Mouse (Mus musculus): ENCODE data around the gene Chka. TPM values are rescaled to one million over a fixed set of nuclear protein-coding genes. Genes with fewer than 3 reads are reported as not detected.

The Chka gene
- polyA plus RNA-seq, 1 experiment from 2014 or later, result 52.9 TPM

Other genes starting within 250 kb of the Chka start
- gene Lrp5, start 165.2 kb upstream of the Chka start, polyA plus RNA-seq (2015; fragmentation: Nextera tagmentation; extraction: Ambion mirVana), result 1.4 and 2.0 TPM in 2 replicates
- gene 1810055G02Rik, start 143.5 kb upstream of the Chka start, polyA plus RNA-seq (2015; fragmentation: Nextera tagmentation; extraction: Ambion mirVana), result 33.5 and 33.9 TPM in 2 replicates
- gene Kmt5b, start 84.4 kb upstream of the Chka start, polyA plus RNA-seq (2015; fragmentation: Nextera tagmentation; extraction: Ambion mirVana), result 54.4 and 57.5 TPM in 2 replicates
- 15.0 and 15.8 TPM in 2 replicates for gene Tcirg1, start 55.4 kb downstream of the Chka start, polyA plus RNA-seq (2015; fragmentation: Nextera tagmentation; extraction: Ambion mirVana)
- gene Ndufs8, start 61.0 kb downstream of the Chka start, polyA plus RNA-seq (2015; fragmentation: Nextera tagmentation; extraction: Ambion mirVana), result 261 and 264 TPM in 2 replicates
- 1.9 and 2.1 TPM in 2 replicates for gene Aldh3b1, start 78.0 kb downstream of the Chka start, polyA plus RNA-seq (2015; fragmentation: Nextera tagmentation; extraction: Ambion mirVana)
- 10.1 and 13.2 TPM in 2 replicates for gene Unc93b1, start 83.4 kb downstream of the Chka start, polyA plus RNA-seq (2015; fragmentation: Nextera tagmentation; extraction: Ambion mirVana)
- not detected in 2 replicates for gene Aldh3b3, start 106.9 kb downstream of the Chka start, polyA plus RNA-seq (2015; fragmentation: Nextera tagmentation; extraction: Ambion mirVana)
- gene Aldh3b2, start 120.6 kb downstream of the Chka start, polyA plus RNA-seq (2015; fragmentation: Nextera tagmentation; extraction: Ambion mirVana), result 0.22 and 0.32 TPM in 2 replicates
- gene Acy3, start 134.8 kb downstream of the Chka start, polyA plus RNA-seq (2015; fragmentation: Nextera tagmentation; extraction: Ambion mirVana), result 2.3 TPM in 2 replicates
- 0.32 and 1.2 TPM in 2 replicates for gene Tbx10, start 141.0 kb downstream of the Chka start, polyA plus RNA-seq (2015; fragmentation: Nextera tagmentation; extraction: Ambion mirVana)
- gene Nudt8, start 148.8 kb downstream of the Chka start, polyA plus RNA-seq (2015; fragmentation: Nextera tagmentation; extraction: Ambion mirVana), result 22.3 and 27.5 TPM in 2 replicates
- 5.2 and 5.3 TPM in 2 replicates for gene Gm49405, start 148.9 kb downstream of the Chka start, polyA plus RNA-seq (2015; fragmentation: Nextera tagmentation; extraction: Ambion mirVana)
- 6.5 and 7.8 TPM in 2 replicates for gene Doc2g, start 151.5 kb downstream of the Chka start, polyA plus RNA-seq (2015; fragmentation: Nextera tagmentation; extraction: Ambion mirVana)
- 220 and 241 TPM in 2 replicates for gene Ndufv1, start 161.0 kb downstream of the Chka start, polyA plus RNA-seq (2015; fragmentation: Nextera tagmentation; extraction: Ambion mirVana)
- gene Gstp1, start 186.2 kb downstream of the Chka start, polyA plus RNA-seq (2015; fragmentation: Nextera tagmentation; extraction: Ambion mirVana), result 418 and 433 TPM in 2 replicates
- gene Gstp2, start 194.2 kb downstream of the Chka start, polyA plus RNA-seq (2015; fragmentation: Nextera tagmentation; extraction: Ambion mirVana), result 1.4 and 4.4 TPM in 2 replicates
- gene Gstp3, start 207.8 kb downstream of the Chka start, polyA plus RNA-seq (2015; fragmentation: Nextera tagmentation; extraction: Ambion mirVana), result not detected in 2 replicates
- gene Cabp2, start 229.8 kb downstream of the Chka start, polyA plus RNA-seq (2015; fragmentation: Nextera tagmentation; extraction: Ambion mirVana), result not detected in 2 replicates
- gene Cdk2ap2, start 245.4 kb downstream of the Chka start, polyA plus RNA-seq (2015; fragmentation: Nextera tagmentation; extraction: Ambion mirVana), result 79.8 and 81.0 TPM in 2 replicates
- gene Pitpnm1, start 248.2 kb downstream of the Chka start, polyA plus RNA-seq (2015; fragmentation: Nextera tagmentation; extraction: Ambion mirVana), result 43.3 and 48.5 TPM in 2 replicates

Data from hindbrain, embryonic 13.5 days (tissue).